Mouse (Mus musculus) cerebellum, adult 2 months (tissue): Measurements from ENCODE around the gene Rxfp4. TPM values are rescaled to one million over a fixed set of nuclear protein-coding genes. Genes with fewer than 3 reads are reported as not detected.
"Not testable (repeated sequence)": the region's sequence is repeated elsewhere in the genome, so short reads cannot be mapped to it uniquely, and the experiment has no call there.

Source experiments
- DNase-seq, 2 experiments: peaks; one replicate each; pipeline ENCODE4 v3.0.0; 2021
- H3K27ac ChIP-seq: fragments of 200-500 bp; 2 replicates; pipeline ENCODE4 v1.5.1; 2012; ENCODE audit warnings: low read length, control low read depth, inconsistent platforms; ENCODE audit not compliant: insufficient read depth
- H3K27me3 ChIP-seq: fragments of 200-500 bp; 2 replicates; pipeline ENCODE4 v1.6.1; 2012; ENCODE audit warnings: inconsistent platforms, mild to moderate bottlenecking, low read length, moderate library complexity; ENCODE audit not compliant: control insufficient read depth, insufficient read depth
- H3K4me1 ChIP-seq: fragments of 200-500 bp; 2 replicates; pipeline ENCODE4 v1.6.1; 2011; ENCODE audit warnings: low read length; ENCODE audit not compliant: control insufficient read depth, insufficient read depth
- H3K4me3 ChIP-seq: fragments of 200-500 bp; replicated peaks from 2 replicates; pipeline ENCODE3; 2011; ENCODE audit warnings: mild to moderate bottlenecking, low read depth, low read length, control low read depth; ENCODE audit not compliant: insufficient read depth
- CTCF ChIP-seq: fragments of 200-500 bp; IDR thresholded peaks from 2 replicates; pipeline ENCODE4 v1.5.1; 2011; ENCODE audit warnings: low read depth, mild to moderate bottlenecking, control low read depth, low read length, moderate library complexity, borderline replicate concordance; ENCODE audit not compliant: insufficient read depth
- POLR2A ChIP-seq: fragments of 200-500 bp; IDR thresholded peaks from 2 replicates; pipeline ENCODE4 v1.6.1; 2011; ENCODE audit warnings: low read length, control low read depth, borderline replicate concordance; ENCODE audit not compliant: insufficient read depth
- WGBS: fragments of 180-500 bp; shearing (Covaris S2); methylation state at CpG from one replicate; pipeline ENCODE4 v1.1.7; 2018; 5-methylcytosine and 5-hydroxymethylcytosine counted together
- polyA plus RNA-seq: library from polyadenylated mRNA; depleted of rRNA; stranded (reverse); fragments of >200 nt; gene quantifications from 2 replicates; pipeline ENCODE4 v1.2.3, GENCODE M21; 2012

Gene Rxfp4
- polyA plus RNA-seq, 1 experiment = not detected

DNA sequence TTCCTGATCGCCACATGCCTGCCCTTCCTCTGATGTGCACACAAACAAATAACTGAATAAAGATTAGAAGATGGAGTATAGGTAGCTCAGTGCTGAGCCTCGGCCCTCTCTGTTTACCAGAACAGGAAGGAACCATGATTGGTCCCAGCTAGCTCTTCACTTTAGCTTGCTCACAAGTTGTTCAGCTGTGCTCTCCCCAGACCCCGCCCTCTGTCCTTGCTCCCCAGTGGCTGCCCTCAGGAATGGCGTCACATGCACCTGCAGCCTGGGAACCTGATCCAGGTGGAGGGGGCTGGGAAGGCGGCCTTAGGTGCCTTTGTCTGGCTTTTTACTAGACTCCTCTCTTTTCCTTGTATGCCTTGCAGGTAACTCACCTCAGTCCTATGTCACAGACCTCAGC is 37.8 kb downstream of the Rxfp4 start:
- 57% methylated on average over 5 of the region's 5 CpGs for WGBS
- TF ChIP-seq CTCF (no peak), POLR2A (no peak)
- peak overlapping the region; percentile 96 for H3K27ac ChIP-seq
- peaks cover 15% of the 10 kb centered on the region for H3K4me1 ChIP-seq
- H3K27me3 ChIP-seq = no peaks in the 10 kb centered on the region
- DNase-seq = peak; percentile 43 to 48
- H3K4me3 ChIP-seq = peak overlapping the region; percentile 88

GRCm38 (mm10) chr3:88614418-88614817 is 38.5 kb downstream of the Rxfp4 start:
- no peak overlapping the region for H3K4me3 ChIP-seq
- peaks cover 15% of the 10 kb centered on the region for H3K4me1 ChIP-seq
- H3K27ac ChIP-seq = peak overlapping the region; percentile 96; the same call in 1 of the 2 replicates
- whole genome bisulfite sequencing = 57% methylated on average over 8 of the region's 8 CpGs
- H3K27me3 ChIP-seq = no peaks in the 10 kb centered on the region
- TF ChIP-seq CTCF (no peak), POLR2A (no peak)
- no peak for DNase-seq

DNA sequence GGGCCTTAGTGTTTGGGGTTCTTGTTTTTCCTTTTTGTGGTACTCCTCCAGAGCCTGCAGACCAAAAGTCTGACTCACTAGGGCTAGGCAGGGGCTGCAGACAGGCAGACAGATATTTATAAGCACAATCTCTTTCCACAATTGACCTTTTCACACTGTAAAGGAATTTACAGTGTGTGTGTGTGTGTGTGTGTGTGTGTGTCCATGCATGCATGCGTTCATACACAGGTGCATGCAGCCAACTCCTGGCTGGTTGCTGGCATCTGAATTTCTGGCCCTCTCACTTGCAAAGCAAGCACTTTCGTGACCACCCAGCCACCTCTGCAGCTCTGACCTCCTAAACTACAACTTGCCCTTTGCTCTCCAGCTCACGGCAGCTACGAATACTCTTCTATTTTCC is 43.9 kb downstream of the Rxfp4 start:
- WGBS = 78% methylated on average over 4 of the region's 4 CpGs
- TF ChIP-seq CTCF = no peak
- no peak for TF ChIP-seq POLR2A
- H3K4me3 ChIP-seq = no peak overlapping the region
- peaks cover 2% of the 10 kb centered on the region; the same call in 1 of the 2 replicates for H3K4me1 ChIP-seq
- H3K27me3 ChIP-seq = no peaks in the 10 kb centered on the region
- no peak for DNase-seq
- no peak overlapping the region for H3K27ac ChIP-seq

GRCm38 (mm10) chr3:88607758-88608138 is 45.2 kb downstream of the Rxfp4 start:
- TF ChIP-seq POLR2A = no peak
- TF ChIP-seq CTCF = no peak
- Histone ChIP-seq H3K27me3 (no peaks in the 10 kb centered on the region), H3K4me1 (peaks cover 2% of the 10 kb centered on the region; the same call in 1 of the 2 replicates), H3K27ac (no peak overlapping the region), H3K4me3 (peak overlapping the region; percentile 23)
- DNase-seq = no peak
- WGBS = 8% methylated on average over 10 of the region's 10 CpGs

GRCm38 (mm10) chr3:88607065-88607757 is 45.7 kb downstream of the Rxfp4 start:
- Histone ChIP-seq H3K27ac (no peak overlapping the region), H3K27me3 (no peaks in the 10 kb centered on the region), H3K4me3 (peak overlapping the region; percentile 36), H3K4me1 (peaks cover 2% of the 10 kb centered on the region; the same call in 1 of the 2 replicates)
- TF ChIP-seq CTCF (peak; percentile 98), POLR2A (no peak)
- peak; percentile 86 to 94 for DNase-seq
- under 1% methylated on average over 20 of the region's 20 CpGs for WGBS

DNA sequence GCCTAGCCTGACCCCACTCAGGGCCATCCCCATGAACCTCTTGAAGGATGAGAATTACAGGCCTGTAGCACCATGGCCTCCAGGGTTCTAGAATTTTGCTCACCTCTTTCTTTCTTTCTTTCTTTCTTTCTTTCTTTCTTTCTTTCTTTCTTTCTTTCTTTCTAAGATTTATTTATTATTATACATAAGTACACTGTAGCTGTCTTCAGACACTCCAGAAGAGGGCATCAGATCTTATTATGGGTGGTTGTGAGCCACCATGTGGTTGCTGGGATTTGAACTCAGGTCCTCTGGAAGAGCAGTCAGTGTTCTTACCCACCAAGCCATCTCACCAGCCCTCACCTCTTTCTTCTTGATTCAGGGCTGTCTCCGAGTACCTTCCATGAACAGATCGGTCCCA is 47.3 kb downstream of the Rxfp4 start, which contains the start of gene Arhgef2:
Gene Arhgef2, plus strand, starts transcription at position 301 of the 400 bp plus-strand sequence.
- DNase-seq, H3K27ac ChIP-seq, H3K4me3 ChIP-seq, H3K27me3 ChIP-seq, H3K4me1 ChIP-seq: not testable (repeated sequence)
- 94% methylated on average over 2 of the region's 2 CpGs for WGBS

DNA sequence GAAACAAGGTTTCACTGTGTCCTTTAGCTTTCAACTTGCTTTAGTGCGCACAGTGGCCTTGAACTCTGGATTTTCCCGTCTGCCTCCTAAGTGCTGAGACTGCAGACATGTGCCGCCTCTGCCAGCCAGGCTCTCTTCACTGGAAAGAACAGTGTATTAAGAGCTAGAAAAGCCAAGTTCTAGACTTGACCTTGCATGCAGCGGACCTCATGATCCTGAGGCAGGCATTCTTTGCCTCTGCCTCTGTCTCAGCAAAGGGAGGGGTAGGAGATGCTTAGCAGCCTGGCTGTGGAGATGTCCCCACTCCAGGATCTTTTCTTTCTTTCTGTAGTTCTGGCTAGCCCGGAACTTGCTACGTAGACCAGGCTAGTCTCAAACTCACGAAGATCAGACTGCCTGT is 48.1 kb downstream of the Rxfp4 start:
- Histone ChIP-seq H3K27me3 (no peaks in the 10 kb centered on the region), H3K4me1 (peaks cover 2% of the 10 kb centered on the region; the same call in 1 of the 2 replicates), H3K4me3 (no peak overlapping the region), H3K27ac (no peak overlapping the region)
- TF ChIP-seq CTCF (no peak), POLR2A (no peak)
- WGBS = 95% methylated on average over 7 of the region's 7 CpGs
- no peak for DNase-seq

- Histone ChIP-seq H3K4me3 (no peak overlapping the region), H3K4me1 (peaks cover 2% of the 10 kb centered on the region; the same call in 1 of the 2 replicates), H3K27ac (no peak overlapping the region), H3K27me3 (no peaks in the 10 kb centered on the region)
- TF ChIP-seq CTCF (peak; percentile 78), POLR2A (no peak)
- WGBS = 30% methylated on average over 6 of the region's 6 CpGs
- peak; percentile 50 to 63 for DNase-seq
These were observed 49.2 kb downstream of the Rxfp4 start for GRCm38 (mm10) chr3:88603714-88604161.
